Mouse (Mus musculus) kidney, embryonic 15.5 days (tissue): ENCODE data around the gene Acvr1b. TPM values are rescaled to one million over a fixed set of nuclear protein-coding genes. Genes with fewer than 3 reads are reported as not detected.

Experiments
- ATAC-seq: fragments of 200-750 bp; cut with Nextera tagmentation; replicated peaks from 2 replicates; pipeline ENCODE4 v1.8.0; 2017; ENCODE audit warnings: moderate TSS enrichment; ENCODE audit not compliant: low FRiP score
- H3K27ac ChIP-seq: fragments of 300-500 bp; sonication (generic); 2 replicates; pipeline ENCODE4 v1.5.1; 2015; ENCODE audit warnings: mild to moderate bottlenecking, inconsistent platforms
- H3K27me3 ChIP-seq: fragments of 300-500 bp; sonication (generic); 2 replicates; pipeline ENCODE4 v1.6.1; 2015; ENCODE audit warnings: inconsistent platforms
- H3K36me3 ChIP-seq: fragments of 300-500 bp; sonication (generic); 2 replicates; pipeline ENCODE4 v1.6.1; 2015; ENCODE audit warnings: inconsistent platforms
- H3K4me1 ChIP-seq: fragments of 300-500 bp; sonication (generic); 2 replicates; pipeline ENCODE4 v1.6.1; 2015; ENCODE audit warnings: inconsistent platforms
- H3K4me2 ChIP-seq: fragments of 300-500 bp; sonication (generic); 2 replicates; pipeline ENCODE4 v1.6.1; 2015; ENCODE audit warnings: moderate library complexity, mild to moderate bottlenecking, inconsistent platforms
- H3K4me3 ChIP-seq: fragments of 300-500 bp; sonication (generic); replicated peaks from 2 replicates; pipeline ENCODE4 v1.5.1; 2015; ENCODE audit warnings: mild to moderate bottlenecking, inconsistent platforms
- H3K9ac ChIP-seq: fragments of 300-500 bp; sonication (generic); 2 replicates; pipeline ENCODE4 v1.6.1; 2015; ENCODE audit warnings: mild to moderate bottlenecking, inconsistent platforms
- H3K9me3 ChIP-seq: fragments of 300-500 bp; sonication (generic); replicated peaks from 2 replicates; pipeline ENCODE4 v1.6.1; 2016; ENCODE audit warnings: inconsistent platforms
- WGBS: fragments of 180-500 bp; shearing (Covaris S2); methylation state at CpG from one replicate; pipeline ENCODE4 v1.1.7; 2015; ENCODE audit warnings: mixed read lengths; 5-methylcytosine and 5-hydroxymethylcytosine counted together
- polyA plus RNA-seq: library from polyadenylated mRNA; unstranded; fragments of >200 nt; fragmentation: Nextera tagmentation; extraction: Ambion mirVana; gene quantifications from 2 replicates; pipeline ENCODE4 v1.2.1, GENCODE M21; 2015

The Acvr1b gene
- polyA plus RNA-seq, 1 experiment from 2014 or later: 6.2 TPM

- H3K4me1 ChIP-seq: peaks cover 62% of the 10 kb centered on the region
- peaks cover 13% of the 10 kb centered on the region for H3K27me3 ChIP-seq
Observed at GRCm38 (mm10) chr15:101228866-101229590, 55.2 kb downstream of the Acvr1b start.

DNA sequence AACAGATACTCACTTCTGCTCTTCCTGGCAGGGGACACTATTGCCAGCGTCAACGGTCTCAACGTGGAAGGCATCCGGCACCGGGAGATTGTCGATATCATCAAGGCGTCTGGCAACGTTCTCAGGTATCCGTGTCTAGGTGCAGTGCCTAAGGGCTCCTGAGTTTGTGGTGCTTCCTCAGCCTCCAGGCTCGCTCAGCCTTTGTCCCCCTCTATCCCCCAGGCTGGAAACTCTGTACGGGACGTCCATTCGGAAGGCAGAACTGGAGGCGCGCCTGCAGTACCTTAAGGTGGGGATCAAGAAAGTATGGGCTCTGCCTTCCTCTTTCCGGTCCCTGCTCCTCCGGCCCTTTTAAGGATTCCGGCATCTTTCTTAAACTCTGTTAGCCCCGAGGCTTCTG lies 56.6 kb downstream of the Acvr1b start:
- H3K4me1 ChIP-seq: peaks cover 54% of the 10 kb centered on the region
- H3K9ac ChIP-seq: no peak overlapping the region
- no peak for ATAC-seq
- H3K27me3 ChIP-seq: 0 out of 2 replicates have a peak, but pooled peaks cover 2% of the 10 kb centered on the region
- H3K4me3 ChIP-seq: no peak overlapping the region
- H3K27ac ChIP-seq: no peak overlapping the region
- peaks cover 28% of the 10 kb centered on the region for H3K36me3 ChIP-seq
- 95% methylated on average over 19 of the region's 19 CpGs for WGBS
- H3K9me3 ChIP-seq: no peaks in the 10 kb centered on the region
- H3K4me2 ChIP-seq: no peak overlapping the region

More at GRCm38 (mm10) chr15:101228866-101229590, 55.2 kb downstream of the Acvr1b start:
- Histone ChIP-seq H3K27ac (no peak overlapping the region), H3K4me3 (no peak overlapping the region), H3K4me2 (no peak overlapping the region), H3K9me3 (no peaks in the 10 kb centered on the region), H3K9ac (no peak overlapping the region), H3K36me3 (peaks cover 28% of the 10 kb centered on the region)
- no peak for ATAC-seq
- 77% methylated on average over 21 of the region's 21 CpGs for WGBS

DNA sequence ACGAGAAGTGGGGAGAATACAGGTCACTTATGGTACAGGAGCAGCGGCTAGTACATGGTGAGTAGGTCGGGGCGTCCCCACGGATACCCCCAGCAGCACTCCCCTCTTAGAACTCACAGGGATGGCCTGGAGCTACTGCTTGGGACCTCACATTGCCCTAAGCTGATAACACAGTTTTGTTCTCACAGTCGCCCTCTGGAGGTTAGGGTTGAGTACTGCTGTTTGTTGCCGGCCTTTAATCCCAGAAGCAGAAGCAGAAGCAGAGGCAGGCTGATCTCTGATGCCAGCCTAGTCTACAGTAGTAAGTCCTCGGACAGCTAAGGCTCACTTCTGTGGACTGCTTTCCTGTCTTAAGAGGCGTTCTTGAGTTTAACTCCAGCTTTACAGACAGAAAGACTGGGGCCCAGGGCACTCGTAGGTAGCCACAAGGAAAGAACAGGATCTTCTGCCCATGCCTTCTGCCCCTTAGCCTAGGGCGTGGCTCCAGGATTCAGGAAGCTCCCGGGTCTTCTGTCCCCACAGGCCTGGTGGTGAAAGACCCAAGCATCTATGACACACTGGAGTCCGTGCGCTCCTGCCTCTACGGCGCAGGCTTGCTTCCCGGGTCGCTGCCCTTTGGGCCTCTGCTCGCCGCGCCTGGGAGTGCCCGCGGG lies 57.3 kb downstream of the Acvr1b start:
- peak overlapping the region; percentile 35; the same call in 1 of the 2 replicates for H3K9ac ChIP-seq
- H3K9me3 ChIP-seq: no peaks in the 10 kb centered on the region
- 0 out of 2 replicates have a peak, but pooled peaks cover 2% of the 10 kb centered on the region for H3K27me3 ChIP-seq
- H3K4me2 ChIP-seq: peak overlapping the region; percentile 62
- no peak overlapping the region for H3K27ac ChIP-seq
- peak overlapping the region; percentile 32 for H3K4me3 ChIP-seq
- H3K4me1 ChIP-seq: peaks cover 59% of the 10 kb centered on the region
- H3K36me3 ChIP-seq: peaks cover 28% of the 10 kb centered on the region
- WGBS: 72% methylated on average over 23 of the region's 23 CpGs
- no peak for ATAC-seq

DNA sequence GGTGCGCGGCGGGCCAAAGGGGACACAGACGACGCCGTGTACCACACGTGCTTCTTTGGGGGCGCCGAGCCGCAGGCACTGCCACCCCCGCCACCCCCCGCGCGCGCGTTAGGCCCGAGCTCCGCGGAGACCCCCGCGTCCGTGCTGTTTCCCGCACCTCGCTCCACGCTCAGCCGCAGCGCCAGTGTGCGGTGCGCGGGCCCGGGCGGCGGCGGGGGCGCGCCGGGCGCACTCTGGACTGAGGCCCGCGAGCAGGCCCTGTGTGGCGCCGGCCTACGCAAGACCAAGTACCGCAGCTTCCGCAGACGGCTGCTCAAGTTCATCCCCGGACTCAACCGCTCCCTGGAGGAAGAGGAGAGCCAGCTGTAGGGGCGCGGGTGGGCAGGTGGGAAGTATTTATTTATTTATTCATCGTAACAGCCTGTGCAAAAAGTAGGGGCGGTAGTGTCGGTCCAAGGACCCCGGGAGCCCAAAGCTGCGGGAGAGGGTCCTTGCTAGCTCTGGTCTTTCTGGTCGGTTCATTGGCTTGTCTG lies 57.8 kb downstream of the Acvr1b start:
- 0 out of 2 replicates have a peak, but pooled peaks cover 2% of the 10 kb centered on the region for H3K27me3 ChIP-seq
- H3K9ac ChIP-seq: peak overlapping the region; percentile 35
- peak overlapping the region; percentile 62 for H3K4me2 ChIP-seq
- WGBS: 57% methylated on average over 55 of the region's 56 CpGs
- H3K36me3 ChIP-seq: peaks cover 28% of the 10 kb centered on the region
- no peak overlapping the region for H3K27ac ChIP-seq
- peak overlapping the region; percentile 32 for H3K4me3 ChIP-seq
- no peak for ATAC-seq
- no peaks in the 10 kb centered on the region for H3K9me3 ChIP-seq
- peaks cover 60% of the 10 kb centered on the region for H3K4me1 ChIP-seq

- no peak overlapping the region for H3K9ac ChIP-seq
Observed at GRCm38 (mm10) chr15:101232607-101233006, 58.7 kb downstream of the Acvr1b start.

DNA sequence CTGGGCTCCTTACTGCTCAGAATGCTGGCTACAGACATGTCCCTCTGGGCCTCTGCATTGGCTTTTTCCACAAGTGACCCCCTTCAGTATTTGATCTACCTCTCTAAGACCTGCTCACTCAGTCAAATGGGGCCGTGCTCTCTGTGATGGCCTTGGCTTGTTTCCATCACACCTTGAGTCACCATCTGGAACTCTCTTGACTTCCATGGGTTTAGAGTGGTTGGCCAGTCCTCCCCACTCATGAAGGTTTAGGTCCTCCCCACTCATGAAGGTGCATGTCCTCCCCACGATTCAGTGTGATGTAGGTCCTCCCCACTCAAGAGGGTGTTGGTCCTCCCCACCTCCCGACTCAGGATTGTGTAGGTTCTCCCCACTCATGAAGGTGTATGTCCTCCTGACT lies 59.3 kb downstream of the Acvr1b start:
- no peak overlapping the region for H3K27ac ChIP-seq
- no peak overlapping the region for H3K4me3 ChIP-seq
- 85% methylated on average over 3 of the region's 3 CpGs for WGBS
- H3K4me1 ChIP-seq: peaks cover 51% of the 10 kb centered on the region
- H3K36me3 ChIP-seq: peaks cover 28% of the 10 kb centered on the region
- 0 out of 2 replicates have a peak, but pooled peaks cover 2% of the 10 kb centered on the region for H3K27me3 ChIP-seq
- no peak overlapping the region for H3K4me2 ChIP-seq
- no peak for ATAC-seq
- H3K9me3 ChIP-seq: no peaks in the 10 kb centered on the region
- no peak overlapping the region for H3K9ac ChIP-seq

More at GRCm38 (mm10) chr15:101232607-101233006, 58.7 kb downstream of the Acvr1b start:
- 49% methylated on average over 4 of the region's 4 CpGs for WGBS
- Histone ChIP-seq H3K9me3 (no peaks in the 10 kb centered on the region), H3K4me2 (no peak overlapping the region), H3K4me1 (peaks cover 57% of the 10 kb centered on the region), H3K36me3 (peaks cover 28% of the 10 kb centered on the region), H3K4me3 (no peak overlapping the region), H3K27me3 (0 out of 2 replicates have a peak, but pooled peaks cover 2% of the 10 kb centered on the region), H3K27ac (no peak overlapping the region)
- ATAC-seq: no peak

DNA sequence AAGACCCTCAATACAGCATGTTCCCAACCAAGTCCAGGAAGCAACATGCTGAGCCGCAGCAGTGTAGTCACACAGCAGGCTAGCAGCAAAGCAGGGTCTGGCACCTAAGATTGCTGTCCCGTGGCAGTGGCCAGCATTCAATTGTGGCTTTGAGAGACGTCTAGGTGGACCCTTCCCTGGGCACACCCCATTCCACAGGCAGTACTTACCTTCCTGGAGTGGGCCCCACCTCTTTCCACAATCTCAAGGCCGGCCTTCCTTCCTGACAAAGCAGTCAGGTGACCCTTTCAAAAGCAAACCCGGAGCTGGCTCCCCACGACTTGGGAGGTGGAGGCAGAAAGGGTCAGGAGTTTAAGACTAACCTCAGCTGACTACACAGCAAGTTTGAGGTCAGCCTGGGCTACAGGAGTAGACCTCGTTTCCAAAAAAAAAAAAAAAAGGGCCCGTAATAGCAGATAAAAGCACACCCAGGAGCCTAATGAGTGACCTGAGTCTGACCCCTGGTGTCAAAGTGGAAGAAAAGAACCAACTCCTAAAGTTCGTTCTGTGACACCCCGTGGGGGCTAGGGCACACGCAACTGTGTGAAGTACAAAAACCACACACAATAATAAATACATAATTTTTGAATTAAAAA lies 59.9 kb downstream of the Acvr1b start:
- ATAC-seq: no peak
- no peaks in the 10 kb centered on the region for H3K9me3 ChIP-seq
- H3K36me3 ChIP-seq: peaks cover 28% of the 10 kb centered on the region
- 34% methylated on average over 11 of the region's 11 CpGs for WGBS
- 0 out of 2 replicates have a peak, but pooled peaks cover 2% of the 10 kb centered on the region for H3K27me3 ChIP-seq
- peaks cover 50% of the 10 kb centered on the region for H3K4me1 ChIP-seq
- H3K9ac ChIP-seq: no peak overlapping the region
- 0 out of 2 replicates have a peak overlapping the region, but pooled peaks have one; percentile 42 for H3K27ac ChIP-seq
- no peak overlapping the region for H3K4me3 ChIP-seq
- no peak overlapping the region for H3K4me2 ChIP-seq

GRCm38 (mm10) chr15:101234611-101235341 lies 60.9 kb downstream of the Acvr1b start:
- H3K27ac ChIP-seq: 0 out of 2 replicates have a peak overlapping the region, but pooled peaks have one; percentile 20
- H3K9ac ChIP-seq: no peak overlapping the region
- no peak overlapping the region for H3K4me2 ChIP-seq
- no peak for ATAC-seq
- H3K27me3 ChIP-seq: 0 out of 2 replicates have a peak, but pooled peaks cover 2% of the 10 kb centered on the region
- WGBS: 73% methylated on average over 10 of the region's 10 CpGs
- no peak overlapping the region for H3K4me3 ChIP-seq
- peaks cover 20% of the 10 kb centered on the region for H3K36me3 ChIP-seq
- no peaks in the 10 kb centered on the region for H3K9me3 ChIP-seq
- peaks cover 55% of the 10 kb centered on the region for H3K4me1 ChIP-seq

GRCm38 (mm10) chr15:101235342-101235698 lies 61.5 kb downstream of the Acvr1b start:
- Histone ChIP-seq H3K9me3 (no peaks in the 10 kb centered on the region), H3K27me3 (0 out of 2 replicates have a peak, but pooled peaks cover 2% of the 10 kb centered on the region), H3K4me1 (peaks cover 55% of the 10 kb centered on the region), H3K27ac (peak overlapping the region; percentile 20; the same call in 1 of the 2 replicates), H3K4me3 (no peak overlapping the region), H3K4me2 (peak overlapping the region; percentile 26), H3K9ac (no peak overlapping the region; the same call in 1 of the 2 replicates), H3K36me3 (peaks cover 15% of the 10 kb centered on the region)
- 37% methylated on average over 5 of the region's 5 CpGs for WGBS
- no peak; the same call in 1 of the 2 replicates for ATAC-seq

DNA sequence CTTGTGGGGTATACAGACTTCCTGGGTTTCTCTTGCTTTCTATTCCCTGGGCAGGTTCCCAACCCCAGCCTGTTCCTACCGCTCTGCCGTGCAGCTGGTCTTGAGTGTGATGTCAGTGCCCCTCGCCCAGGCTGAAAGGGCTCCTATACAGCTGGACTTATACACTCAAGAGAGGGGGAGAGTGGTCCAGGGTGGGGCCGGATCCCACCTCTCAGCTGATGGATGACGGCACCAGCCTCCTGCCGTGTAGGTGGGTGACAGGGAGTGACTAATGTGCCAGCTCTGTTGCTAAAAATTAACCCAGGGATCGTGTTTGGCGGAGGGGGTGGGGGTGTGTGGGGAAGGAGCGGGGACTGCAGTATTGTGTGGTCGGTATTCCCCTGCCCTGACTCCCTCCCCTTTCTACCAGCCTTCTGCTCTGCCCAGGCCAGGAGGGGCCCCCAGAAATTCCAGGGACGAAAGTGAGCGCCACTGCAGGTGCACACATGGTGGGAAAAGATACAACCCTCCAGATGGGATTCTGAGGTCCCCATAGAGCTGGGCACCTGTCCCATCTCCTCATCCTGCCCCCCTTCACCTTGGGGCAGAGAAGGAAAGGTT lies 62.0 kb downstream of the Acvr1b start:
- Histone ChIP-seq H3K4me2 (peak overlapping the region; percentile 26), H3K9ac (peak overlapping the region; percentile 1; the same call in 1 of the 2 replicates), H3K4me1 (peaks cover 56% of the 10 kb centered on the region), H3K9me3 (no peaks in the 10 kb centered on the region), H3K27ac (peak overlapping the region; percentile 20), H3K36me3 (peaks cover 10% of the 10 kb centered on the region), H3K4me3 (no peak overlapping the region), H3K27me3 (0 out of 2 replicates have a peak, but pooled peaks cover 2% of the 10 kb centered on the region)
- 21% methylated on average over 12 of the region's 12 CpGs for WGBS
- peak; percentile 50 for ATAC-seq

GRCm38 (mm10) chr15:101236878-101237277 lies 63.0 kb downstream of the Acvr1b start:
- Histone ChIP-seq H3K4me2 (no peak overlapping the region), H3K36me3 (no peaks in the 10 kb centered on the region), H3K27ac (no peak overlapping the region), H3K4me1 (peaks cover 60% of the 10 kb centered on the region), H3K27me3 (0 out of 2 replicates have a peak, but pooled peaks cover 2% of the 10 kb centered on the region), H3K9me3 (no peaks in the 10 kb centered on the region), H3K4me3 (no peak overlapping the region), H3K9ac (no peak overlapping the region)
- whole genome bisulfite sequencing: 4% methylated on average over 3 of the region's 3 CpGs
- no peak for ATAC-seq
